Mouse (Mus musculus) lung, postnatal 10 days (tissue): ENCODE measurements at regions not wholly inside any gene's neighbourhood (a gene's known extent, or its start where the extent isn't known, plus 50 kb on each side); places are given as distances from the start of the nearest gene placed in this dataset.

ENCODE experiments used
- DNase-seq: peaks from one replicate; pipeline ENCODE4 v3.0.0; 2021

DNA sequence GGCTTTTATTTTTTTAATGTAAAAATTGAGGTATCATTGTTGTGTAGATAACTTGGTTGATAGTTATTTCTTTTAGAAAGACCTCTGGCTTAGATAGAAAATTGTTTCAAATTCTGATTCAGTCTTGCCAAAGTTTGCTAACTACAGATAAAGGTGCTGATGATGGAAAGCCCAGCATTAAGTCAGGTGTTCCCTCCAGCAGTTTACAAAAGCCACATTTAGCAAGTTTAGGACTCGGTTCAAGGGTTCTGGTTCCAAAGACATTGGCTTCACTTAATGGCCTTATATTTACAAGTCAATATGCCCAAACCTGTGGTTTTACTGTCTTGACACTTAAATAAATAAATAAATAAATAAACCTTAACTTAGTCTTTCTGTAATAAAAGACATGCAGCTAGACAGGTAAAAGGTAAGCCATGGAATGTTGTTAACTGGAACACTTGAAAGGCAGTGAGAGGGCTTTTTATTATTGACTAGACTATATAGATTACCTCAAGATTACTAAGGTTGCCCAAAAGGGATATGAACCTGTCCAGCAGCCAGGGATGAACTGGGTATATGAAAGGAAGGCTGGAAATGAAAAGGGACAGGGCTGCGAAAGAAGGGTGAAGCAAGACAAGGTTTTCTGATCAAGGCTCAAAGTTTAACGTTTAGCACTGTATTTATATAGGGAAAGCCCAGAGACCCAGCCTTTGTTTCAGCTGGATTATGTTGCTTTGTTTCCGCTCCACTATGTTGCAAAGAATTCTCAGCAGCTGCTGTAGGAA, 1472.9 kb upstream of the Slc10a2 start:
- no peak for DNase-seq

DNA sequence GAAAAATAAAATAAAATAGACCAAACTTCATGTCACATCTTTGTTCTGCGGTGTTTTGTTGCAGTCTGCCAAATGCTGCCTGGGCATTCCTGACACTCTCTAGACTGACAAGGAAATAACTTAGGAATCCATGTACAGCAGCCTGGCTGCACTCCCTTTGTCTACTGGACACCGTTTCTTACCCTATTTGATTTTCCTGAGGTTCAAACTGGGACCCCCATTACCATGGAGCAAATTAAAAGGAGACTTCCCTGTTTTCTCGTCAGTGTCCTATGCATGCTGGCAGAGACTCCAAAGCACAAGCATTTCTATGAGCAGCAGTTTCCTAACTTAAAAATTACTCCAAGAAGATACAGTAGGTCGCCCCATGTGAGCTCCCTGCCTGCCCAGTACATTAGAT, 1470.1 kb upstream of the Slc10a2 start:
- no peak for DNase-seq

DNA sequence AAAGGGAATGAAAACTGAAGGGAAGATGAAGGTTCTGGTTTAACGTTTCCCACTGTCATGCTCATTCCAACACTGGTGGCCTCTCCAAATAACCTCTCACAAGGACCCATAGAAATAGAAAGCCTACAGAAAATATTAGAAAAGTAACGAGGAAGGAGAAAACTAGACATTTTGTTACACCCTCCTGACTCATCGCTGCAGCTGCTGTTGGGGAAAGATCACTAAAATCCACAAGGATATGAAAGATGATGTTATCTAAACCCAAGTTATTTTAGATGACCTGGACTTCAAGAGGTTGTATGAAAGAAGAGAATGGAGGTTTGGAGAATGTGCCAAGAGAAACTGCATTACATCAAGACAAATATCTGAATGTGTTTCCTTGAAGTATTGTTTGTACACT, 1468.3 kb upstream of the Slc10a2 start:
- no peak for DNase-seq

DNA sequence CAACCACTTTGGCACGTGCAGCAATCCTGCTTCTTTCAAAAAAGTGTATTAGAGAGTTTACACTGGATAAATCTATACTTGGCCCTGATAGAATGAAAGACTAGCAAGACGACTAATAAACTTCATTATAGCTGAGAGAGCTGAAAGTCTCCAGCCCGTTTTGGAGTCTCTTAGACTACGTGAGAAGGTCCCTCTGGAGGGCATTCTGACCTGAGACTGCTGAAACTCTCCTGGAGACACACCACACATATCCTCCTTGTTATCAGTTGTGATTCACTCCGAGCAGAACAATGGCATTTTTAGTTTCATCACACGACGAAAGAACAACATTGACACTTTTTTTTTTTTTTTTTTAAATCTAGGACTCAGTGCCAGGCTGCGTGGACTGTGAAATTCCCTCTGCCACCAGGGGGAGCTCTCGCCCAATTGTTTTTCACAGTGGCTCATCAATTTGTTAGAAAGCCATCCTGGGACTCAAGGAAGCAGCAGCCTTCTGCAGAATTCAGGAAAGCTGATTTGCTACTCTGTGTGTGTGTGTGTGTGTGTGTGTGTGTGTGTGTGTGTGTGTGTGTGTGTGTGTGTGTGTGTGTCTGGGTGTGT, 1467.0 kb upstream of the Slc10a2 start:
- DNase-seq = peak; percentile 87

- no peak for DNase-seq
Measured at GRCm38 (mm10) chr8:6550965-6551364, 1445.8 kb upstream of the Slc10a2 start.

DNA sequence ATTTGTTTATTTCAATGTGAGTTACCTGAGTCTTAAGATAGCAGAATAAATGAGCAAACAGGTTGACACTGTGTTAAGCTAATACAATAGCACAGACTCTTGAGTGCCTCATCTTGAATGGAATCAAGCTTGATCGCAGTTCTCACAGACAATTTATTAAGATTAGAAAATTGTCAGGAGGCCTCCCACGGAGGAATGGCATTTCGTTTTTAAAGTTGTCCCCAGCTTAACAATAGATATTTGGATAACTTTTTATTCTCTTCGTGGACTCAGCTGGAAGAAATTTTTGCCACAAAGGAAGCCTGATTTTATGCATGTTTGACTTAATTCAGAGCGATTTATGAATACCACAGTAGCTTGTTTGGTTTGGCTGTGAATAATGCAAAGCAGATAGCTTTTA, 1422.0 kb upstream of the Slc10a2 start:
- no peak for DNase-seq

DNA sequence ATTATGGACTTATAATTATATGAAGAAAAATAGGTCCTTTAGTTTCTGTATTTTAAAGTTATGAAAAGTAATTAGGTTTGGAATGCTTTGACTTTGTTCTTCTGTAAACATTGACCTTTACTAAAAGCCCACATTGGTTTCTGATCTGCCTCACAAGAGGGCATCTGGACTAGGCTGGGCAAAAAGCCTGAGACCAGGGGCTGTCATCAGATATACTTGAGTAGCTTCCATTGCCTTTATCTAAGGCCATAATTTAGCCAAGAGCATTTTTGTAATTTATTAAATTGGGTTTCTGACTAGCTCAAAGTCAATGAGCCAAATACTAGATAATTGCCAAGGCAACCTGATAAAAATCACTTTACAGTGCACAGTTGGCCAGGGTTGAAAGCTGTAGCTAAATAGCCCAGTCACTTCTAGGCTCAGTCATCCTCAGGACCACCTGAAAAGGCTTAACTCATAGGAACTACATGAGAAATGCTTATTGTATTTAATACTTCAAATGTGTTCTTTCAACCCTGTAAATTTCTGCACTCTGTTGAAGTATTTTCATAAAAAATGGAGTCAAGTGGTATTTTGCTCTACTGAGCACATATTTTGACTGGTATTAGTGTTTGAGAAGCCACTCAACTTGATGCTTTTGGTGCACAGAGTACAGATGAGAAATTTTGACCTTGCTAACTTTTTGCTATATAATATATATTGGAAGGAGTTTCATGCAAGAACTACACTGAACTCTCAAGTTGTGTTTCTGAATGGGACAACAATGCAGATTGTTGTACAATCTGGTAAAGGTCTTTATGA, 1410.9 kb upstream of the Slc10a2 start:
- DNase-seq = no peak

DNA sequence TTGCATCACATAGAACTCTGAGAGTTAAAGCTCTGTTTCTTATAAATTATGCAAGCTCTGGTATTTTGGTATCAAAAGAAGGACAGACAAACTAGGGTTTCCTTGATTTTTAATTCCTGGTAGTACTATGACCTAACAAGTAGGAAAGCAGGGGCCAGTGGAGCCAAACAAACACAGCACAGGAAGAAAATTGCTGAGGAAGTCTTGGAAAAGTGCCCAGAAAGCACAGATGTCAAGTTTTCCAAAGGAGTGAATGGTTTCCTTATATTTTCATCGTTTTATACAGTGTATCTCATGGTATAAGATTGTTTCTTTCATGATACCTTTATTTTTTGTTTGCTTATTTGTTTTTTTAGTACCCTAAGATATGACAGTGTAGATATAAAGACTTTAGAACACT, 1387.3 kb upstream of the Slc10a2 start:
- DNase-seq = no peak

DNA sequence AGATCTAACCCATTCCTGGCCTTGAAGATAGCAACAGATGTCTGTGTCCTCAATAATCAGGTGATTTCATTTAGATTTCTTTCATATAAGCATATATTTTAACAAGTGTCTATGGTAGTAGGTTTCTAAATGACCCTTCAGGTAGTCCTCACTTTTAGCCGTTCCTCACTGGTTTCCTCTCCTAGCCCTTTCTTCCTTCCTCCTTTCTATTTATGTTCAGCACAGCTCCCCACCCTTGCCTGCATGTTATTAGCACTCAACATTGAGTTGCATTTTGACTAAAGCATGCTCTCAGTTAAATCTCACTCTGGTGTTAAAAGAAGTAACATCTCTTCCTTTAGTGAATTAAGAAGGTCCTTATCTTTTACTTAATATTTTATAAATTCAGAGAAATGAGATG, 1376.8 kb upstream of the Slc10a2 start:
- no peak for DNase-seq

GRCm38 (mm10) chr8:6471089-6471488, 1365.9 kb upstream of the Slc10a2 start:
- DNase-seq = no peak

- no peak for DNase-seq
Measured at GRCm38 (mm10) chr8:6456553-6457180, 1351.5 kb upstream of the Slc10a2 start.

GRCm38 (mm10) chr8:6448301-6448700, 1343.2 kb upstream of the Slc10a2 start:
- DNase-seq = no peak

DNA sequence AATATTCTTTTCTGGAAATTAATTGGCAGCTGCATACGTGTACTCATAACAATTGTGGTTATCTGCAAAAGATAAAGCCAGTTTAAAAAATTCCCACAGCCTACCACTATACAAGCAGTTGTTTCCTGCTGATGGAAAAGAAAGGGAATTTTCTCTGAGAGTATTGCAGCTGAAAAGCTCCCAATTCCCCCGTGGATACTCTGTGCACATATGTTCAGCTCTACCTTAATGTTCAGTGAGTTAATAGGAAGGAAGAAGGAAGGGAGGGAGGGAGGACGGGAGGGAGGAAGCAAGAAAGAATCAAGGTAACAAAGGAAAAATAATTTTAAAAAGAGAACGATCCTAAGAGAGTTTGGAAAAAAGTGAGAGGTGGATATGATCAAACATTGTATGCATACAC, 1333.9 kb upstream of the Slc10a2 start:
- no peak for DNase-seq
